Mouse (Mus musculus): Measurements from ENCODE around the gene Cd300e. TPM values are rescaled to one million over a fixed set of nuclear protein-coding genes. Genes with fewer than 3 reads are reported as not detected.

Gene Cd300e
- polyA plus RNA-seq, 1 experiment from 2014 or later: not detected

DNA sequence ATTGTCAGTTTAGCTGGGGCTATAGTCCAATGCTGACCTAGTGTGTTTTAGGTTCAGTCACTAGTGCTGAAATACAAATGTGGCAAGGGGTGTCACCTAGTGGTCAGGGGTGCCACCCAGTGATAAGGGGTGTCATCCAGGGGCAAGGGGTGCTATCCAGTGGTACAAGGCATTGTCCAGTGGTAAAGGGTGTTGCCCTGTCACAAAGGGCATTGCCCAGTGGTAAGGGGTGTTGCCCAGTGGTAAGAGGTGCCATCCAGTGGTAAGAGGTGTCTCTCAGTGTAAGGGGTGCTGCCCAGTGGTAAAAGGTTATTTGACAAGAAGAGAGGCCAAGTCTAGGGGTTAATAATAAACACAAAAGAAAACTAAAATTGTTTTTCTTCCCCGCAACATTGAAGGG, 15.5 kb upstream of the Cd300e start:
- no peaks in the 10 kb centered on the region for H3K4me1 ChIP-seq (replicated peaks; ENCODE audit: insufficient read depth, low read length)
- no peak overlapping the region for H3K9ac ChIP-seq (ENCODE audit: low read depth, low read length)
- no peak overlapping the region for H3K4me3 ChIP-seq (replicated peaks; ENCODE audit: low read depth, low read length)
- ATAC-seq (replicated peaks; ENCODE audit: low FRiP score, low read depth) (no peak), DNase-seq (ENCODE audit: low spot score) (no peak)
- no peak overlapping the region for H3K4me2 ChIP-seq (ENCODE audit: low read length)
- no peaks in the 10 kb centered on the region for H3K36me3 ChIP-seq (ENCODE audit: insufficient read depth, low read length)
- no peak for TF ChIP-seq CTCF (IDR thresholded peaks at IDR 0.05; ENCODE audit: low read depth)
- 95% methylated on average over 1 of the region's 1 CpGs for WGBS
- no peaks in the 10 kb centered on the region for H3K9me3 ChIP-seq (replicated peaks; ENCODE audit: low read length)
- no peak overlapping the region for H3K27ac ChIP-seq
- no peaks in the 10 kb centered on the region for H3K27me3 ChIP-seq (ENCODE audit: insufficient read depth, low read length)

DNA sequence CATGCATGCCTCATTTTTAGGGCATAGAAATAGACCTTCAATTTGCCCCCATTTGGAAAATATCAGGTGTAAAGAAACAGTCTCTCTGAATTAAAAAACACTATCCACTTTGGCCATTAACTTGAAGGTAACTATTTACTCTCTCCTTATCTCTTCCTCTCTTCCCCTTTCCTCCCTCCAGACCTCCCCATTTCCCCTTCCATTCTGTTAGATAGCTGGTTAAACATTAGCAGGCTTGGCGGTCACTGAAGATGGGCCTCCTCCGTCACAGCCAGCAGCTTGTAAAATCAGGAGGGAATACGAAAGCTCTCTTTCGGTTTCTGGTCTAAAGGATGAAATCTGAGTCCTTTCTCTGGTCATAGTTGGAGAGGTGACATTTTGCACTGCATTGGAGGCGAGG, 13.9 kb upstream of the Cd300e start:
- no peaks in the 10 kb centered on the region for H3K36me3 ChIP-seq (ENCODE audit: insufficient read depth, low read length)
- H3K27ac ChIP-seq: no peak overlapping the region
- WGBS: 42% methylated on average over 5 of the region's 5 CpGs
- ATAC-seq (replicated peaks; ENCODE audit: low FRiP score, low read depth) (no peak), DNase-seq (ENCODE audit: low spot score) (no peak)
- H3K4me1 ChIP-seq (replicated peaks; ENCODE audit: insufficient read depth, low read length): no peaks in the 10 kb centered on the region
- no peak for TF ChIP-seq CTCF (IDR thresholded peaks at IDR 0.05; ENCODE audit: low read depth)
- H3K4me3 ChIP-seq (replicated peaks; ENCODE audit: low read depth, low read length): no peak overlapping the region
- H3K4me2 ChIP-seq (ENCODE audit: low read length): no peak overlapping the region
- H3K9ac ChIP-seq (ENCODE audit: low read depth, low read length): no peak overlapping the region
- no peaks in the 10 kb centered on the region for H3K27me3 ChIP-seq (ENCODE audit: insufficient read depth, low read length)
- H3K9me3 ChIP-seq (replicated peaks; ENCODE audit: low read length): no peaks in the 10 kb centered on the region

DNA sequence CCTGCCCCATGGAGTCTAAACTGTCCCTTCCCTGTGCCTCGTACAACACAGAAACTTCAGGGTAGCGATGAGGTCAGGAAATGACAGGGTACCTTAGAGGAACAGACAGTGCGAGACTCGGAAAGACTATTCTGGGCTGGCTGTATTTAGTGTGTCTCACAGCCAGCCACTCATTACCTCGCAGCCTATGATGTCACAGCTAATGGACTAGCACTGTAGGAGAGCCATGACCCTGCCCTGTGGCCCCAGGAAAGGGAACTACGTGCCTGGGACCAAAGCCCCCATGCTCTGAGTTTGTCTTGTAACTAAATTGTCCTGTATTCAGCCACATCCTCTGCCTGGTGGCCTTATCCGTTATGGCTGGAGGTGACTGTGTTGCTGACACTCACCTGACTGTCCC, 13.4 kb upstream of the Cd300e start:
- WGBS: 65% methylated on average over 7 of the region's 7 CpGs
- Histone ChIP-seq H3K4me3 (replicated peaks; ENCODE audit: low read depth, low read length) (no peak overlapping the region), H3K36me3 (ENCODE audit: insufficient read depth, low read length) (no peaks in the 10 kb centered on the region), H3K27ac (no peak overlapping the region), H3K4me2 (ENCODE audit: low read length) (no peak overlapping the region), H3K9ac (ENCODE audit: low read depth, low read length) (no peak overlapping the region), H3K27me3 (ENCODE audit: insufficient read depth, low read length) (no peaks in the 10 kb centered on the region), H3K9me3 (replicated peaks; ENCODE audit: low read length) (no peaks in the 10 kb centered on the region), H3K4me1 (replicated peaks; ENCODE audit: insufficient read depth, low read length) (no peaks in the 10 kb centered on the region)
- ATAC-seq (replicated peaks; ENCODE audit: low FRiP score, low read depth) (no peak), DNase-seq (ENCODE audit: low spot score) (no peak)
- TF ChIP-seq CTCF (IDR thresholded peaks at IDR 0.05; ENCODE audit: low read depth): no peak

DNA sequence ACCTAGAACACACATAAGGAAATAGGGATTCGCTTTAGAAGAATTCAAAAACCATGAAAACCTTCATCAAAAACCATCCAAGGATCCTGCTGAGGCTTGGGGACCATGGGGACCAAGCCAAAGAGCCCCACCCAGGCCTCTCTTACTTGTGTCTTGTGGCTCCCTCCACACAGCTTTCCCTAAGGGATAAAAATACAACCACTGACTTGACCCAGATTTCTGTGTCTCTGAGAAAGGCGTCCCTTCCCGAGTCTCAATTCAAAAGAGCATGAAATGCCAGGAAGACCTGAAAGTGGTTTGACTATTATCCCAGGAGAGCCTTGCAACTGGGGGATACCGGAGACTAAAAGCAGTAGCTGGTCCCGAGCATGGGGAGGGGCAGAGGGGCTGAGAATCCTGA, 11.0 kb upstream of the Cd300e start:
- 71% methylated on average over 5 of the region's 5 CpGs for whole genome bisulfite sequencing
- Histone ChIP-seq H3K36me3 (ENCODE audit: insufficient read depth, low read length) (no peaks in the 10 kb centered on the region), H3K9me3 (replicated peaks; ENCODE audit: low read length) (no peaks in the 10 kb centered on the region), H3K4me1 (replicated peaks; ENCODE audit: insufficient read depth, low read length) (no peaks in the 10 kb centered on the region), H3K27ac (no peak overlapping the region; the same call in 1 of the 2 replicates), H3K27me3 (ENCODE audit: insufficient read depth, low read length) (no peaks in the 10 kb centered on the region), H3K9ac (ENCODE audit: low read depth, low read length) (no peak overlapping the region), H3K4me2 (ENCODE audit: low read length) (no peak overlapping the region), H3K4me3 (replicated peaks; ENCODE audit: low read depth, low read length) (no peak overlapping the region)
- TF ChIP-seq CTCF (IDR thresholded peaks at IDR 0.05; ENCODE audit: low read depth): no peak
- ATAC-seq (replicated peaks; ENCODE audit: low FRiP score, low read depth): no peak
- no peak for DNase-seq (ENCODE audit: low spot score)

DNA sequence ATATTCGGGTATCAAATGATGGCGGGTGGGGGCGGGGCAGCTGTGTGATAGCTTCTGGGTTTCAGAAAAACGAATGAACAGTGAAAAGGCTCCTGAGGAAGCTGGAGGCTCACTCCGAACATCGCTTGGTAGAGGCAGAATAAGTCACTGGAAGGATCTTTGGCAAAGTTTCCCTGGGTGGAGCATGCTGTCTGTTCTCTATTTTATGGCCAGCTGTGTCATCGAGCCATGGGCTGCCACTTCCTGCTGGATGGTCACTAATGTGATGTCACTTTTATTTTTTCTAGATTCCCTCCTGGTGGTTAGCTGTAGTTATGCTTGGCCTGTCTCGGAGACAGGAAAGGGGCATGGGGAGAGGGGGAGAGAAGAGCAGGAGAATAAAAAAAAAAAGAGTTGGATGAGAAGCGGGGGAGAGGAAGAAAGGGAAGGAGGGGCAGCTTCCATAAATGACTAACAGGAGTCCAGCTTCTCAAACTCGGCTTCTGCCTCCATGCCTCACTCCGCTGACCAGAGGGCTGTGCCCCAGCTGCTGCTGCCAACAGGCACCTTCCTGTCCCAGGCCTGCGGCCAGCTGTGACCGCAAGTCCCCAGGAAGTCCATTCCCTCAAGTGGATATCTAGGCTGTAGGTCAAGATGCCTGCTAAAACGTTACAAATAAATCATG, 9.8 kb upstream of the Cd300e start:
- TF ChIP-seq CTCF (IDR thresholded peaks at IDR 0.05; ENCODE audit: low read depth): peak; percentile 35

DNA sequence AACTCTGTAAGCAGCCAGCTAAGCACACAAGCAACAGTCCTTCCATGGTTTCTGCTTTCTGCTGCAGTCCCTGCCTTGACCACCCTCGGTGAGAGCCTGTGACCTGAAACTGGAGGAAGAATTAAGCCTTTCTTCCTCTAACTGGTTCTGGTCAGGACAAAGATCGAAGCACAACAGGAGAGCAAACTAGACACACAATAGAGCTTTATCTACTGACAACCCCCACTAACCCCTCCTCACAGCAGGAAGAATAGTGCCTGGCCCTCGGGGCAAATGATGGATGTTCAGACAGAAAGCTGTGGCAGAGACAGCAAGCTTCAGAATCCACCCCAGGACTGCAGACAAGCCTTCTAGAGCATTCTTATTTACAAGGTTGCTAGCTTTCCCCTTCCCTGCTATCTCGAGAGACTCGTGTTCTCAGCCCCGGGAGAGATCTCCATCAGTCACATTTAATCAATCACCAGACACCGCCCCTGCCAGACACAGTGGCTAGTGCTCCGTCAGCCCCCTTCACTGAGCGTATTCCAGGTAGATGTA, 9.1 kb upstream of the Cd300e start:
- WGBS: 12% methylated on average over 9 of the region's 9 CpGs
- 0 out of 2 replicates have a peak overlapping the region, but pooled peaks have one; percentile 43 for H3K27ac ChIP-seq
- no peak for ATAC-seq (replicated peaks; ENCODE audit: low FRiP score, low read depth)

More for the DNA sequence above, 9.8 kb upstream of the Cd300e start:
- Histone ChIP-seq H3K9ac (ENCODE audit: low read depth, low read length) (no peak overlapping the region), H3K9me3 (replicated peaks; ENCODE audit: low read length) (no peaks in the 10 kb centered on the region), H3K27ac (peak overlapping the region; percentile 62; the same call in 1 of the 2 replicates), H3K27me3 (ENCODE audit: insufficient read depth, low read length) (no peaks in the 10 kb centered on the region), H3K36me3 (ENCODE audit: insufficient read depth, low read length) (no peaks in the 10 kb centered on the region), H3K4me2 (ENCODE audit: low read length) (peak overlapping the region; percentile 30; the same call in 1 of the 2 replicates), H3K4me1 (replicated peaks; ENCODE audit: insufficient read depth, low read length) (no peaks in the 10 kb centered on the region), H3K4me3 (replicated peaks; ENCODE audit: low read depth, low read length) (0 out of 2 replicates have a peak overlapping the region, but pooled peaks have one; percentile 6)
- ATAC-seq (replicated peaks; ENCODE audit: low FRiP score, low read depth) (peak; percentile 85), DNase-seq (ENCODE audit: low spot score) (peak; percentile 94)
- 5% methylated on average over 14 of the region's 14 CpGs for WGBS

More for the DNA sequence above, 9.1 kb upstream of the Cd300e start:
- Histone ChIP-seq H3K27me3 (ENCODE audit: insufficient read depth, low read length) (no peaks in the 10 kb centered on the region), H3K4me2 (ENCODE audit: low read length) (peak overlapping the region; percentile 30; the same call in 1 of the 2 replicates), H3K36me3 (ENCODE audit: insufficient read depth, low read length) (no peaks in the 10 kb centered on the region), H3K9ac (ENCODE audit: low read depth, low read length) (no peak overlapping the region), H3K4me1 (replicated peaks; ENCODE audit: insufficient read depth, low read length) (no peaks in the 10 kb centered on the region), H3K4me3 (replicated peaks; ENCODE audit: low read depth, low read length) (no peak overlapping the region), H3K9me3 (replicated peaks; ENCODE audit: low read length) (no peaks in the 10 kb centered on the region)
- no peak for DNase-seq (ENCODE audit: low spot score)
- TF ChIP-seq CTCF (IDR thresholded peaks at IDR 0.05; ENCODE audit: low read depth): no peak
